In genomic region chr14:45740662-45741061, GRCm38 (mm10) we compare ENCODE assay signal across 17 mouse cellular contexts.
DNase-seq lines count a peak whose midpoint lies in the region; ATAC-seq lines count a peak whose summit lies in the region.
"Had no signal": no experiment of that assay in that cellular context is flagged by ENCODE, and none has a peak within 500 bp of the region (broad histone marks: within the 10 kb centered on the region; RNA-seq: fewer than 3 reads in every experiment).

No protein-coding gene starts in this region.

- no peaks in the 10 kb centered on the region for H3K36me3 ChIP-seq in kidney, embryonic 16.5 days (ENCODE audit: insufficient read depth, low read length)
- no peaks in the 10 kb centered on the region for H3K36me3 ChIP-seq in kidney, embryonic 15.5 days
- H3K36me3 ChIP-seq: forebrain, embryonic 12.5 days; hindbrain, embryonic 12.5 days; midbrain, embryonic 13.5 days; neural tube, embryonic 13.5 days had no signal

- ATAC-seq in kidney, embryonic 16.5 days (ENCODE audit: low FRiP score, low TSS enrichment): peak; percentile 51; the same call in 1 of the 2 replicates
- ATAC-seq in kidney, embryonic 15.5 days (replicated peaks; ENCODE audit: low FRiP score): no peak
- no peak for ATAC-seq in megakaryocyte-erythroid progenitor cell, adult 5-6 weeks (replicated peaks; ENCODE audit: low FRiP score, low TSS enrichment, poor library complexity, severe bottlenecking)
- ATAC-seq: midbrain, embryonic 13.5 days had no signal

- H3K27ac ChIP-seq in kidney, embryonic 16.5 days (ENCODE audit: low read length): no peak overlapping the region
- H3K27ac ChIP-seq in kidney, embryonic 15.5 days: no peak overlapping the region
- H3K27ac ChIP-seq: forebrain, embryonic 12.5 days; hindbrain, embryonic 12.5 days; liver, embryonic 14.5 days; midbrain, embryonic 13.5 days; neural tube, embryonic 13.5 days had no signal

- H3K9me3 ChIP-seq in kidney, embryonic 16.5 days (ENCODE audit: low read length): no peaks in the 10 kb centered on the region
- no peaks in the 10 kb centered on the region for H3K9me3 ChIP-seq in kidney, embryonic 15.5 days (replicated peaks)
- H3K9me3 ChIP-seq: forebrain, embryonic 12.5 days; hindbrain, embryonic 12.5 days; midbrain, embryonic 13.5 days; neural tube, embryonic 13.5 days had no signal

- H3K4me1 ChIP-seq in kidney, embryonic 16.5 days (ENCODE audit: insufficient read depth, low read length): no peaks in the 10 kb centered on the region
- H3K4me1 ChIP-seq in kidney, embryonic 15.5 days: no peaks in the 10 kb centered on the region
- H3K4me1 ChIP-seq: midbrain, embryonic 13.5 days; neural tube, embryonic 13.5 days had no signal

- H3K27me3 ChIP-seq in kidney, embryonic 16.5 days (ENCODE audit: insufficient read depth, low read length): no peaks in the 10 kb centered on the region
- no peaks in the 10 kb centered on the region for H3K27me3 ChIP-seq in kidney, embryonic 15.5 days
- H3K27me3 ChIP-seq: forebrain, embryonic 12.5 days; hindbrain, embryonic 12.5 days; midbrain, embryonic 13.5 days; neural tube, embryonic 13.5 days had no signal

- H3K4me3 ChIP-seq in kidney, embryonic 16.5 days (ENCODE audit: low read length): no peak overlapping the region
- H3K4me3 ChIP-seq in kidney, embryonic 15.5 days (replicated peaks): no peak overlapping the region
- H3K4me3 ChIP-seq: forebrain, embryonic 12.5 days; hindbrain, embryonic 12.5 days; midbrain, embryonic 13.5 days; neural tube, embryonic 13.5 days had no signal

- no peak overlapping the region for H3K9ac ChIP-seq in kidney, embryonic 16.5 days (replicated peaks; ENCODE audit: low read length)
- no peak overlapping the region for H3K9ac ChIP-seq in kidney, embryonic 15.5 days
- H3K9ac ChIP-seq: forebrain, embryonic 12.5 days; hindbrain, embryonic 12.5 days; liver, embryonic 14.5 days; midbrain, embryonic 13.5 days; neural tube, embryonic 13.5 days had no signal

- H3K4me2 ChIP-seq in kidney, embryonic 16.5 days (replicated peaks; ENCODE audit: low read depth, low read length): no peak overlapping the region
- H3K4me2 ChIP-seq in kidney, embryonic 15.5 days: no peak overlapping the region
- H3K4me2 ChIP-seq: forebrain, embryonic 12.5 days; hindbrain, embryonic 12.5 days; midbrain, embryonic 13.5 days; neural tube, embryonic 13.5 days had no signal

- peak; percentile 32 for DNase-seq in R1 (ENCODE audit: low read depth, low spot score)
- peak; percentile 42 for DNase-seq in embryo, embryonic 11 days
- DNase-seq in lung, postnatal 36 days: peak; percentile 58
- DNase-seq in cerebellum, adult 8-10 months: no peak
- DNase-seq: adrenal gland, postnatal 14 days; cerebellum, adult 9-11 months; gastrocnemius, postnatal 10 days; kidney, adult 8-10 months; thymus, postnatal 25 days had no signal

- WGBS in kidney, embryonic 16.5 days: 26% methylated on average over 3 of the region's 3 CpGs
- 20% methylated on average over 3 of the region's 3 CpGs for WGBS in kidney, embryonic 15.5 days
